Mouse (Mus musculus): Measurements from ENCODE around the gene Mapk1ip1l. TPM values are rescaled to one million over a fixed set of nuclear protein-coding genes. Genes with fewer than 3 reads are reported as not detected.
A peak's percentile ranks its signal among the peaks of the same experiment; 100 is the strongest.
"Not testable (repeated sequence)": the region's sequence is repeated elsewhere in the genome, so short reads cannot be mapped to it uniquely, and the experiment has no call there.

The Mapk1ip1l gene
- polyA plus RNA-seq, 1 experiment: 26.1 TPM

- Histone ChIP-seq H3K4me1 (peaks cover 44% of the 10 kb centered on the region), H3K36me3 (replicated peaks; ENCODE audit: low read length) (peaks cover 20% of the 10 kb centered on the region), H3K9me3 (no peaks in the 10 kb centered on the region), H3K4me3 (replicated peaks) (peak overlapping the region; percentile 96), H3K27me3 (replicated peaks) (no peaks in the 10 kb centered on the region)
- TF ChIP-seq GATA1 (IDR thresholded peaks at IDR 0.05; ENCODE audit: borderline replicate concordance, low read length): no peak
- TF ChIP-seq FLI1 (IDR thresholded peaks at IDR 0.05; ENCODE audit: low read length): no peak
Measured at GRCm38 (mm10) chr14:47298408-47298792, 334 bp downstream of the Mapk1ip1l start.

- H3K4me1 ChIP-seq: peaks cover 45% of the 10 kb centered on the region
- H3K4me3 ChIP-seq (replicated peaks): peak overlapping the region; percentile 96
- H3K9me3 ChIP-seq: no peaks in the 10 kb centered on the region
- H3K27me3 ChIP-seq (replicated peaks): no peaks in the 10 kb centered on the region
- TF ChIP-seq GATA1 (IDR thresholded peaks at IDR 0.05; ENCODE audit: borderline replicate concordance, low read length): no peak
- TF ChIP-seq FLI1 (IDR thresholded peaks at IDR 0.05; ENCODE audit: low read length): no peak
- H3K36me3 ChIP-seq (replicated peaks; ENCODE audit: low read length): peaks cover 21% of the 10 kb centered on the region
Measured at GRCm38 (mm10) chr14:47298819-47299261, 774 bp downstream of the Mapk1ip1l start.

DNA sequence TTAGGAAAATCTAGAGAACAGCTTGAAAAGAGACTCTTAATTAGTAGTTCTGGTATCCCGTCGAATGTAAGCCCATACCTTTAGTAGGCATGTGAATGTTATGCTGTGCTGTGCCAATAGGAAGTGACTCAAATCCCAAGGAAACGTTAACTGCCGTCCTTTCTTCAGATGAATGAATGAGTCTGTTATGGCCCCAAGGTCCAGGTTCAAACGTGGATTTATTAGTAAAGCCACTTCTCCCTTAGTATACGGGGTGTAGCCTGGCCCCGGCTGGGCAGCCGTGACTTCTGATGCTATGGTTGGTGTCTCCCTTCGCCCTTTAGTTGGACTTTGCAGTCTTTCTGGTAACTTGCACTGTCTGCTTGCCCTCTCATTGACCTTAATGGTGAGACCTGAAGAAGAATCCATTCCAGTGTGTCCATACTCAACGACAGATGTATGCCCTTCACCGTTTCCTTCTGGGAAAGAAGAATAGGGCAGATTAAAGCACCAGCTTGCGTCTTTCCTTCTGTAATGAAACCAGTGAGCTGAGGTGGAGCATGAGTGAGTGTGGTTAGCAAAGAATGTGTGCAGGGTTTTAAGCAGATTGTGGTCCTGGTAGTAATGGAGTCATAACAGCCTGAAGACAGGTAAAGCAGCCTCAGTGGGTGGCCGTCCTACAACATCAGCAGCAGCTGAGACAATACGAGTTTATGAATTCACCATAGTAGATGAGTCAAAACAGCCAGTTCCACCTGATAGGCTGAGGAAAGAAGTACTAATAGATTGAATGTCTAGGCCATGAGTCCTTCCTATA is 5.0 kb downstream of the Mapk1ip1l start:
- H3K4me1 ChIP-seq: peaks cover 46% of the 10 kb centered on the region
- no peaks in the 10 kb centered on the region for H3K9me3 ChIP-seq
- peaks cover 43% of the 10 kb centered on the region for H3K36me3 ChIP-seq (replicated peaks; ENCODE audit: low read length)
- TF ChIP-seq FLI1 (IDR thresholded peaks at IDR 0.05; ENCODE audit: low read length) (no peak), GATA1 (IDR thresholded peaks at IDR 0.05; ENCODE audit: borderline replicate concordance, low read length) (no peak)
- H3K4me3 ChIP-seq (replicated peaks): no peak overlapping the region
- no peaks in the 10 kb centered on the region for H3K27me3 ChIP-seq (replicated peaks)

GRCm38 (mm10) chr14:47304814-47305405 is 6.8 kb downstream of the Mapk1ip1l start:
- H3K4me1 ChIP-seq: peaks cover 38% of the 10 kb centered on the region
- no peaks in the 10 kb centered on the region for H3K9me3 ChIP-seq
- H3K36me3 ChIP-seq (replicated peaks; ENCODE audit: low read length): peaks cover 57% of the 10 kb centered on the region
- H3K4me3 ChIP-seq (replicated peaks): no peak overlapping the region
- no peak for TF ChIP-seq FLI1 (IDR thresholded peaks at IDR 0.05; ENCODE audit: low read length)
- no peak for TF ChIP-seq GATA1 (IDR thresholded peaks at IDR 0.05; ENCODE audit: borderline replicate concordance, low read length)
- H3K27me3 ChIP-seq (replicated peaks): no peaks in the 10 kb centered on the region

GRCm38 (mm10) chr14:47305933-47306332 is 7.9 kb downstream of the Mapk1ip1l start:
- peaks cover 62% of the 10 kb centered on the region for H3K36me3 ChIP-seq (replicated peaks; ENCODE audit: low read length)
- H3K4me1 ChIP-seq: peaks cover 32% of the 10 kb centered on the region
- H3K9me3 ChIP-seq: no peaks in the 10 kb centered on the region
- H3K27me3 ChIP-seq (replicated peaks): no peaks in the 10 kb centered on the region
- TF ChIP-seq GATA1 (IDR thresholded peaks at IDR 0.05; ENCODE audit: borderline replicate concordance, low read length) (no peak), FLI1 (IDR thresholded peaks at IDR 0.05; ENCODE audit: low read length) (no peak)
- no peak overlapping the region for H3K4me3 ChIP-seq (replicated peaks)

GRCm38 (mm10) chr14:47307669-47308068 is 9.6 kb downstream of the Mapk1ip1l start:
- H3K4me1 ChIP-seq: peaks cover 29% of the 10 kb centered on the region
- H3K36me3 ChIP-seq (replicated peaks; ENCODE audit: low read length): peaks cover 71% of the 10 kb centered on the region
- no peaks in the 10 kb centered on the region for H3K27me3 ChIP-seq (replicated peaks)
- no peak for TF ChIP-seq GATA1 (IDR thresholded peaks at IDR 0.05; ENCODE audit: borderline replicate concordance, low read length)
- no peak for TF ChIP-seq FLI1 (IDR thresholded peaks at IDR 0.05; ENCODE audit: low read length)
- H3K9me3 ChIP-seq: no peaks in the 10 kb centered on the region
- no peak overlapping the region for H3K4me3 ChIP-seq (replicated peaks)

- TF ChIP-seq FLI1 (IDR thresholded peaks at IDR 0.05; ENCODE audit: low read length) (no peak), GATA1 (IDR thresholded peaks at IDR 0.05; ENCODE audit: borderline replicate concordance, low read length) (no peak)
- H3K9me3 ChIP-seq: no peaks in the 10 kb centered on the region
- H3K4me3 ChIP-seq (replicated peaks): no peak overlapping the region
- H3K36me3 ChIP-seq (replicated peaks; ENCODE audit: low read length): peaks cover 76% of the 10 kb centered on the region
- H3K27me3 ChIP-seq (replicated peaks): no peaks in the 10 kb centered on the region
- peaks cover 20% of the 10 kb centered on the region for H3K4me1 ChIP-seq
Measured at GRCm38 (mm10) chr14:47309061-47309460, 11.0 kb downstream of the Mapk1ip1l start.

DNA sequence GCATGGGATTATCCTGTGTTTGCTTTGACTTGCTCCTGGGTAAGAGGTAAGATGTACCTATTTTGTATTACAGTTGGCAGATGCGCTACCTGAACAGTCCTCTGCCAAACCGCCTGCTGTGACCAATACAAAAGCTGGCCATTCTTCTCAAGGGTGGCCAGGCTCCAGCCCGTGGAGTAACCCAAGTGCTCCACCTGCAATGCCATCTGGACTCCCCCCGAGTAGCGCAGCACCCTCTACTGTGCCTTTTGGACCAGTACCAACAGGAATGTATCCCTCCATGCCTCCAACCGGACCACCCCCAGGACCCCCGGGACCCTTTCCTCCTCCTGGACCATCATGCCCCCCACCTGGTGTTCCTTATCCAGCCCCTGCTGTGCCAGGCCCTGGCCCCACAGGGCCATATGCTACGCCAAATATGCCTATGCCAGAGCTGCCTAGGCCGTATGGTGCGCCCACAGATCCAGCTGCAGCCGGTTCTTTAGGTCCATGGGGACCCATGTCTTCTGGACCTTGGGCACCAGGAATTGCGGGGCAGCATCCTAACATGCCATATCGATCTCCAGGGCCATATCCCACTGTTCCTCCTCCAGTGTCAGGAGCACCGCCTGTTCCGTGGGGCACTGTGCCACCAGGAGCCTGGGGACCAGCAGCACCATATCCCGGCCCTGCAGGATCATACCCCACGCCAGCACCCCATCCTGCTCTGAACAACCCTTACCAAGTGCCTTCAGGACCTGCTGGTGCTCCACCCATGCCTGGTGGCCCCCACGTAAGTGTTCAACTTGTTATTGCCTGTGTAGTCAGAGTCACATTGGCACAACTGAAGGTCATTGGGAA is 12.5 kb downstream of the Mapk1ip1l start:
- H3K9me3 ChIP-seq: no peaks in the 10 kb centered on the region
- TF ChIP-seq GATA1 (IDR thresholded peaks at IDR 0.05; ENCODE audit: borderline replicate concordance, low read length): no peak
- TF ChIP-seq FLI1 (IDR thresholded peaks at IDR 0.05; ENCODE audit: low read length): no peak
- H3K4me1 ChIP-seq: peaks cover 8% of the 10 kb centered on the region
- peaks cover 78% of the 10 kb centered on the region for H3K36me3 ChIP-seq (replicated peaks; ENCODE audit: low read length)
- H3K4me3 ChIP-seq (replicated peaks): no peak overlapping the region
- no peaks in the 10 kb centered on the region for H3K27me3 ChIP-seq (replicated peaks)

DNA sequence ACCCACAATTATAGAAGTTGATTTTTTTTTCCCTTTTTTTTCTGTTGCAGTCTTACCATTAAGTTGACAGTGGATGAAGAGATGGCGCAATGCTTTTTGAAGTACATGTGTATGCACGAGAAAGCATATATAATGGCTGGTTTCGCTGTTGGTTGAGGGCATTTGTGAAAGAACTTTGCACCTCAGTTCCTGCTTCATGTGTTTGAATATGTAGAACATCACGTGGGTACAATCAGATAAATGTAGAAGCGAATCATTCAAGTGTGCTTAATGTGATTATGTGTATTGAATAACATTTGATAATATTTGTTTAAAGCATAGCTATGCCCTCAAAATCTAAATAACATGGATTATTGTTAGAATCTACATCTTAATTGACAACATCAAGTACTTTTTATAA is 21.3 kb downstream of the Mapk1ip1l start:
- no peak overlapping the region for H3K4me3 ChIP-seq (replicated peaks)
- H3K9me3 ChIP-seq: no peaks in the 10 kb centered on the region
- TF ChIP-seq GATA1 (IDR thresholded peaks at IDR 0.05; ENCODE audit: borderline replicate concordance, low read length): no peak
- TF ChIP-seq FLI1 (IDR thresholded peaks at IDR 0.05; ENCODE audit: low read length): no peak
- peaks cover 4% of the 10 kb centered on the region for H3K4me1 ChIP-seq
- no peaks in the 10 kb centered on the region for H3K27me3 ChIP-seq (replicated peaks)
- peaks cover 64% of the 10 kb centered on the region for H3K36me3 ChIP-seq (replicated peaks; ENCODE audit: low read length)

DNA sequence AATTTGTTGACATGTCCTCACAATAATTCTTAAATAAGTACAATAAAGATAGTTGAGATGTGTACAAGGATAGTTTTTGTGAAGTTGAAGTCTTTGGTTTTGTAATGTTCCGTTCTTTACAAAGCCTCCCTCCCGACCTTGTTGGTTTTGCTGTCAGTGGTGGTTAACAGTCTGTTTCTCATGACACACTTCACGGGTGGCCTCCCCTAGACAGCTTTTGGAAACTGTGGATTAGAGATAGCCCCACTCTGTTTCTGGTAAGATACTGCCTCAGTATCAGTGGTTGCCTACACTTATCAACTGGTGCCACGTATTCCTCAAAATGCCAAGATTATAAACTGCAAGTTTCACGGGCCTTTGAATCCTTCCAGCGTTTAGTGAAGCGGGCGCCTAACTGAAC is 23.5 kb downstream of the Mapk1ip1l start:
- peaks cover 14% of the 10 kb centered on the region for H3K4me1 ChIP-seq

More for the DNA sequence above, 23.5 kb downstream of the Mapk1ip1l start:
- H3K36me3 ChIP-seq (replicated peaks; ENCODE audit: low read length): peaks cover 52% of the 10 kb centered on the region
- H3K9me3 ChIP-seq; H3K27me3 ChIP-seq (replicated peaks); H3K4me3 ChIP-seq (replicated peaks): not testable (repeated sequence)
